Mouse (Mus musculus): ENCODE measurements around the gene Fbxl21. TPM values are rescaled to one million over a fixed set of nuclear protein-coding genes. Genes with fewer than 3 reads are reported as not detected.

Fbxl21 gene
- polyA plus RNA-seq, 1 experiment from 2014 or later: 1.9 TPM

GRCm38 (mm10) chr13:56526871-56527270, 4.6 kb downstream of the Fbxl21 start:
- Histone ChIP-seq H3K4me3 (ENCODE audit: low read depth, low read length) (no peak overlapping the region), H3K9ac (ENCODE audit: low read length) (no peak overlapping the region), H3K9me3 (ENCODE audit: control insufficient read depth, low read length) (no peaks in the 10 kb centered on the region), H3K4me1 (ENCODE audit: control insufficient read depth, insufficient read depth, low read length) (peaks cover 2% of the 10 kb centered on the region; the same call in 1 of the 2 replicates), H3K27ac (ENCODE audit: low read depth, low read length) (no peak overlapping the region), H3K36me3 (ENCODE audit: control insufficient read depth, insufficient read depth, low read length) (no peaks in the 10 kb centered on the region), H3K27me3 (ENCODE audit: control insufficient read depth, insufficient read depth, low read length) (no peaks in the 10 kb centered on the region), H3K4me2 (no peak overlapping the region)
- no peak for DNase-seq (ENCODE audit: low spot score, missing footprints)
- no peak for ATAC-seq (ENCODE audit: low FRiP score)
- 86% methylated on average over 12 of the region's 12 CpGs for WGBS

GRCm38 (mm10) chr13:56527846-56528245, 5.6 kb downstream of the Fbxl21 start:
- Histone ChIP-seq H3K9me3 (ENCODE audit: control insufficient read depth, low read length) (no peaks in the 10 kb centered on the region), H3K27me3 (ENCODE audit: control insufficient read depth, insufficient read depth, low read length) (no peaks in the 10 kb centered on the region)
- 94% methylated on average over 7 of the region's 7 CpGs for WGBS

GRCm38 (mm10) chr13:56528281-56528680, 6.0 kb downstream of the Fbxl21 start:
- Histone ChIP-seq H3K9ac (ENCODE audit: low read length) (no peak overlapping the region), H3K4me1 (ENCODE audit: control insufficient read depth, insufficient read depth, low read length) (no peaks in the 10 kb centered on the region), H3K4me3 (ENCODE audit: low read depth, low read length) (no peak overlapping the region), H3K4me2 (no peak overlapping the region), H3K9me3 (ENCODE audit: control insufficient read depth, low read length) (no peaks in the 10 kb centered on the region), H3K36me3 (ENCODE audit: control insufficient read depth, insufficient read depth, low read length) (no peaks in the 10 kb centered on the region), H3K27me3 (ENCODE audit: control insufficient read depth, insufficient read depth, low read length) (no peaks in the 10 kb centered on the region), H3K27ac (ENCODE audit: low read depth, low read length) (no peak overlapping the region)
- ATAC-seq (ENCODE audit: low FRiP score) (no peak), DNase-seq (ENCODE audit: low spot score, missing footprints) (no peak)
- WGBS: 92% methylated on average over 11 of the region's 11 CpGs

More at GRCm38 (mm10) chr13:56527846-56528245, 5.6 kb downstream of the Fbxl21 start:
- DNase-seq (ENCODE audit: low spot score, missing footprints) (no peak), ATAC-seq (ENCODE audit: low FRiP score) (no peak)
- Histone ChIP-seq H3K4me3 (ENCODE audit: low read depth, low read length) (no peak overlapping the region), H3K27ac (ENCODE audit: low read depth, low read length) (no peak overlapping the region), H3K4me2 (no peak overlapping the region), H3K9ac (ENCODE audit: low read length) (no peak overlapping the region), H3K36me3 (ENCODE audit: control insufficient read depth, insufficient read depth, low read length) (no peaks in the 10 kb centered on the region), H3K4me1 (ENCODE audit: control insufficient read depth, insufficient read depth, low read length) (peaks cover under 1% of the 10 kb centered on the region; the same call in 1 of the 2 replicates)

- no peaks in the 10 kb centered on the region for H3K36me3 ChIP-seq (ENCODE audit: control insufficient read depth, insufficient read depth, low read length)
- no peak for ATAC-seq (ENCODE audit: low FRiP score)
- no peak overlapping the region for H3K27ac ChIP-seq (ENCODE audit: low read depth, low read length)
- 84% methylated on average over 4 of the region's 4 CpGs for WGBS
- H3K4me1 ChIP-seq (ENCODE audit: control insufficient read depth, insufficient read depth, low read length): no peaks in the 10 kb centered on the region
- H3K27me3 ChIP-seq (ENCODE audit: control insufficient read depth, insufficient read depth, low read length): no peaks in the 10 kb centered on the region
- no peaks in the 10 kb centered on the region; the same call in 1 of the 2 replicates for H3K9me3 ChIP-seq (ENCODE audit: control insufficient read depth, low read length)
- DNase-seq (ENCODE audit: low spot score, missing footprints): peak; percentile 8
- H3K4me2 ChIP-seq: no peak overlapping the region
- no peak overlapping the region for H3K4me3 ChIP-seq (ENCODE audit: low read depth, low read length)
- H3K9ac ChIP-seq (ENCODE audit: low read length): no peak overlapping the region
Observed at GRCm38 (mm10) chr13:56529031-56529430, 6.8 kb downstream of the Fbxl21 start.

GRCm38 (mm10) chr13:56529685-56530084, 7.4 kb downstream of the Fbxl21 start:
- H3K9me3 ChIP-seq (ENCODE audit: control insufficient read depth, low read length): no peaks in the 10 kb centered on the region; the same call in 1 of the 2 replicates
- ATAC-seq (ENCODE audit: low FRiP score) (no peak), DNase-seq (ENCODE audit: low spot score, missing footprints) (peak; percentile 4)
- no peak overlapping the region for H3K4me2 ChIP-seq
- no peaks in the 10 kb centered on the region for H3K4me1 ChIP-seq (ENCODE audit: control insufficient read depth, insufficient read depth, low read length)
- WGBS: 73% methylated on average over 8 of the region's 8 CpGs
- no peaks in the 10 kb centered on the region for H3K36me3 ChIP-seq (ENCODE audit: control insufficient read depth, insufficient read depth, low read length)
- H3K4me3 ChIP-seq (ENCODE audit: low read depth, low read length): no peak overlapping the region
- no peak overlapping the region for H3K27ac ChIP-seq (ENCODE audit: low read depth, low read length)
- no peaks in the 10 kb centered on the region for H3K27me3 ChIP-seq (ENCODE audit: control insufficient read depth, insufficient read depth, low read length)
- no peak overlapping the region for H3K9ac ChIP-seq (ENCODE audit: low read length)

- H3K4me3 ChIP-seq (ENCODE audit: low read depth, low read length): no peak overlapping the region
- 92% methylated on average over 5 of the region's 5 CpGs for WGBS
- peak; percentile 49 for DNase-seq (ENCODE audit: low spot score, missing footprints)
Observed at GRCm38 (mm10) chr13:56534931-56535330, 12.7 kb downstream of the Fbxl21 start.

GRCm38 (mm10) chr13:56535570-56535969, 13.3 kb downstream of the Fbxl21 start:
- Histone ChIP-seq H3K4me3 (ENCODE audit: low read depth, low read length) (no peak overlapping the region), H3K9ac (ENCODE audit: low read length) (no peak overlapping the region), H3K9me3 (ENCODE audit: control insufficient read depth, low read length) (no peaks in the 10 kb centered on the region; the same call in 1 of the 2 replicates), H3K4me1 (ENCODE audit: control insufficient read depth, insufficient read depth, low read length) (no peaks in the 10 kb centered on the region), H3K36me3 (ENCODE audit: control insufficient read depth, insufficient read depth, low read length) (no peaks in the 10 kb centered on the region), H3K27me3 (ENCODE audit: control insufficient read depth, insufficient read depth, low read length) (no peaks in the 10 kb centered on the region), H3K27ac (ENCODE audit: low read depth, low read length) (no peak overlapping the region), H3K4me2 (no peak overlapping the region)
- peak; percentile 39 for DNase-seq (ENCODE audit: low spot score, missing footprints)
- ATAC-seq (ENCODE audit: low FRiP score): no peak
- WGBS: 80% methylated on average over 5 of the region's 5 CpGs

More at GRCm38 (mm10) chr13:56534931-56535330, 12.7 kb downstream of the Fbxl21 start:
- no peak overlapping the region for H3K27ac ChIP-seq (ENCODE audit: low read depth, low read length)
- no peak overlapping the region for H3K9ac ChIP-seq (ENCODE audit: low read length)
- no peaks in the 10 kb centered on the region; the same call in 1 of the 2 replicates for H3K9me3 ChIP-seq (ENCODE audit: control insufficient read depth, low read length)
- H3K4me1 ChIP-seq (ENCODE audit: control insufficient read depth, insufficient read depth, low read length): no peaks in the 10 kb centered on the region
- H3K36me3 ChIP-seq (ENCODE audit: control insufficient read depth, insufficient read depth, low read length): no peaks in the 10 kb centered on the region
- no peaks in the 10 kb centered on the region for H3K27me3 ChIP-seq (ENCODE audit: control insufficient read depth, insufficient read depth, low read length)
- H3K4me2 ChIP-seq: no peak overlapping the region
- no peak for ATAC-seq (ENCODE audit: low FRiP score)

- Histone ChIP-seq H3K4me2 (no peak overlapping the region), H3K4me1 (ENCODE audit: control insufficient read depth, insufficient read depth, low read length) (no peaks in the 10 kb centered on the region), H3K36me3 (ENCODE audit: control insufficient read depth, insufficient read depth, low read length) (no peaks in the 10 kb centered on the region), H3K27ac (ENCODE audit: low read depth, low read length) (no peak overlapping the region), H3K27me3 (ENCODE audit: control insufficient read depth, insufficient read depth, low read length) (no peaks in the 10 kb centered on the region), H3K9ac (ENCODE audit: low read length) (no peak overlapping the region), H3K4me3 (ENCODE audit: low read depth, low read length) (no peak overlapping the region), H3K9me3 (ENCODE audit: control insufficient read depth, low read length) (no peaks in the 10 kb centered on the region; the same call in 1 of the 2 replicates)
- peak; percentile 80 for DNase-seq (ENCODE audit: low spot score, missing footprints)
- ATAC-seq (ENCODE audit: low FRiP score): no peak
- 88% methylated on average over 12 of the region's 12 CpGs for WGBS
Observed at GRCm38 (mm10) chr13:56537026-56537425, 14.8 kb downstream of the Fbxl21 start.

- Histone ChIP-seq H3K9me3 (ENCODE audit: control insufficient read depth, low read length) (no peaks in the 10 kb centered on the region), H3K4me1 (ENCODE audit: control insufficient read depth, insufficient read depth, low read length) (no peaks in the 10 kb centered on the region), H3K4me2 (no peak overlapping the region), H3K27ac (ENCODE audit: low read depth, low read length) (no peak overlapping the region), H3K36me3 (ENCODE audit: control insufficient read depth, insufficient read depth, low read length) (no peaks in the 10 kb centered on the region), H3K27me3 (ENCODE audit: control insufficient read depth, insufficient read depth, low read length) (no peaks in the 10 kb centered on the region), H3K4me3 (ENCODE audit: low read depth, low read length) (no peak overlapping the region), H3K9ac (ENCODE audit: low read length) (no peak overlapping the region)
- ATAC-seq (ENCODE audit: low FRiP score) (no peak), DNase-seq (ENCODE audit: low spot score, missing footprints) (no peak)
- WGBS: 92% methylated on average over 4 of the region's 4 CpGs
Observed at GRCm38 (mm10) chr13:56539846-56540245, 17.6 kb downstream of the Fbxl21 start.

All from midbrain, embryonic 11.5 days (tissue).